ENCODE assay signal across 8 mouse cellular contexts in the genomic region with DNA sequence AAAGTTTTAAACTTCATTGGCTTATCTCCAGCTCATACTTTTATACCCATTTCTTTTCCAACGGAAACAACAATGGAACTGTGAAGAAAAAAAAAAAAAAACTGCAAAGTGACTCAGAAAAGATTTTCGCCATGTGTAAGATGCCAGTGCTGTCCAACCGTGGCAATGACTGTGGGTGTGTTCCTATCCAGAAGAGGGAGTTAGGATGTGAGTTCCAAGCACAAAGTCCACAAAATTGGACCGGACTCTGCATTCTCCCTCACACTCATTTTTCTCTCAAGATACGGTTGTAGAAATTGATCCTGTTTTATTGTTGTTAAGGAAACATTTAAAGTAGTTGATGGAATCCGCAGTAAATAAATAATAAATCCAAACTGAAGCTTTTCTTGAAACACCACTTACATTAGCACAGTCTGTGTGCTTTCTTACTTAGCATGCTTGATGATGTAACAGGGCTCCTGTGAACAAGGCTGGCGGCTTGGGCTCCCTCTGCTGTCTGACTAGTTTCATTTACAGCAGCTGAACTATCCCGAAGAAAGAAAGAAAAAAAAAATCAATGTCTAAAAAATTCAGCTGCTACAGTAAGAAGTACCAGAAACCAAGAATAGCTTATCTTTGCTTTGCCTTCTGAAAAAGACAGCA. TPM values are rescaled to one million over a fixed set of nuclear protein-coding genes. Genes with fewer than 3 reads are reported as not detected.
DNase-seq lines count a peak whose midpoint lies in the region; ATAC-seq and TF ChIP-seq lines count a peak whose summit lies in the region.

No protein-coding gene starts in this region.

- WGBS in lung, embryonic 14.5 days: 46% methylated on average over 8 of the region's 8 CpGs
- WGBS in midbrain, embryonic 10.5 days: 60% methylated on average over 8 of the region's 8 CpGs

- H3K9ac ChIP-seq in lung, embryonic 14.5 days: no peak overlapping the region

- no peak overlapping the region for H3K27ac ChIP-seq in lung, embryonic 14.5 days (ENCODE audit: low read depth)
- H3K27ac ChIP-seq in layer of hippocampus, adult 2 months: no peak overlapping the region
- H3K27ac ChIP-seq in midbrain, embryonic 10.5 days (replicated peaks): no peak overlapping the region

- H3K4me3 ChIP-seq in lung, embryonic 14.5 days (ENCODE audit: low read depth, low read length): no peak overlapping the region
- 0 out of 2 replicates have a peak overlapping the region, but pooled peaks have one; percentile 14 for H3K4me3 ChIP-seq in layer of hippocampus, adult 2 months
- H3K4me3 ChIP-seq in midbrain, embryonic 10.5 days: no peak overlapping the region

- no peak overlapping the region for H3K4me2 ChIP-seq in lung, embryonic 14.5 days

- H3K36me3 ChIP-seq in lung, embryonic 14.5 days (ENCODE audit: insufficient read depth): no peaks in the 10 kb centered on the region
- H3K36me3 ChIP-seq in midbrain, embryonic 10.5 days: no peaks in the 10 kb centered on the region

- peak; percentile 78 for DNase-seq in lung, embryonic 14.5 days
- DNase-seq in lung, adult 18-20 months: no peak
- peak; percentile 23 to 55 for DNase-seq in adrenal gland, postnatal 36 days
- DNase-seq in frontal cortex, postnatal 10 days (ENCODE audit: low spot score in 2 of 2): peak; percentile 47 to 62
- peak; percentile 68 to 72 for DNase-seq in layer of hippocampus, adult 2 months (ENCODE audit: low spot score in 2 of 2)
- DNase-seq in midbrain, embryonic 10.5 days (ENCODE audit: low spot score): peak; percentile 20
- no peak for DNase-seq in thymus, postnatal 4 days

- peak; percentile 83; the same call in 1 of the 2 replicates for ATAC-seq in lung, embryonic 14.5 days (ENCODE audit: insufficient read depth)
- ATAC-seq in CD4-positive, CD25-positive, alpha-beta regulatory T cell, adult 4 months: no peak

- peak; percentile 59; the same call in 1 of the 2 replicates for TF ChIP-seq CTCF in lung, embryonic 14.5 days (IDR thresholded peaks at IDR 0.05; ENCODE audit: low read depth)
- TF ChIP-seq CTCF in layer of hippocampus, adult 2 months (conservative IDR thresholded peaks at IDR 0.05): peak; percentile 84

- no peaks in the 10 kb centered on the region for H3K27me3 ChIP-seq in lung, embryonic 14.5 days (ENCODE audit: insufficient read depth, low read length)
- no peaks in the 10 kb centered on the region for H3K27me3 ChIP-seq in midbrain, embryonic 10.5 days (ENCODE audit: low read depth, poor library complexity, severe bottlenecking)

- no peaks in the 10 kb centered on the region for H3K4me1 ChIP-seq in lung, embryonic 14.5 days (ENCODE audit: insufficient read depth)
- H3K4me1 ChIP-seq in midbrain, embryonic 10.5 days: no peaks in the 10 kb centered on the region

- no peaks in the 10 kb centered on the region for H3K9me3 ChIP-seq in lung, embryonic 14.5 days (ENCODE audit: low read depth, low read length)
- no peaks in the 10 kb centered on the region for H3K9me3 ChIP-seq in midbrain, embryonic 10.5 days (replicated peaks)

RNA-seq across cellular contexts. Expression of a gene that starts 25.1 kb away (rescaled TPM):
- polyA plus RNA-seq in lung, embryonic 14.5 days (2014; fragmentation: Nextera tagmentation; extraction: Ambion mirVana): 0.07 and 0.12 TPM in 2 replicates
- total RNA-seq in adrenal gland, postnatal 36 days (2021): 1 to 10 TPM; 1.1 to 1.2 TPM
- total RNA-seq in layer of hippocampus, adult 2 months (2021): 10 to 100 TPM; 51.3 to 51.4 TPM
- polyA plus RNA-seq in midbrain, embryonic 10.5 days (2016; fragmentation: Nextera tagmentation; extraction: Ambion mirVana): 1.3 and 2.4 TPM in 2 replicates
- polyA plus RNA-seq in CD4-positive, CD25-positive, alpha-beta regulatory T cell, adult 4 months (2017; shearing (Covaris generic)): under 1 TPM in 1 of 2 experiments, not detected in 1; 0.13 TPM

Comparison
In these comparisons a context has a peak if more than half of its experiments do, and no peak if none do; other contexts are left out.
1. DNase-seq: peak in lung, embryonic 14.5 days (single experiment), adrenal gland, postnatal 36 days (2 of 2), frontal cortex, postnatal 10 days (2 of 2), layer of hippocampus, adult 2 months (2 of 2) and midbrain, embryonic 10.5 days (single experiment); none in lung, adult 18-20 months (0 of 2) and thymus, postnatal 4 days (single experiment).